Mouse (Mus musculus): ENCODE data around the gene Ap2b1.

GRCm38 (mm10) chr11:83306700-83307253 lies 8.0 kb downstream of the Ap2b1 start:
- TF ChIP-seq CTCF (IDR thresholded peaks at IDR 0.05; ENCODE audit: low read depth), result no peak
- no peak for TF ChIP-seq EP300 (IDR thresholded peaks at IDR 0.05; ENCODE audit: low read depth)

Measured in liver, embryonic 14.5 days (tissue).